Mouse (Mus musculus) neutrophil, adult 5-6 weeks (primary cell): ENCODE measurements around the gene Isoc2b. TPM values are rescaled to one million over a fixed set of nuclear protein-coding genes. Genes with fewer than 3 reads are reported as not detected.
"Not testable (repeated sequence)": the region's sequence is repeated elsewhere in the genome, so short reads cannot be mapped to it uniquely, and the experiment has no call there.

Experiments
- ATAC-seq: fragments of 151-379, 151-347 bp; 2 replicates; pipeline ENCODE4 v1.8.0; 2017; ENCODE audit warnings: mild to moderate bottlenecking, moderate TSS enrichment; ENCODE audit not compliant: insufficient number of reproducible peaks, poor library complexity, low FRiP score, severe bottlenecking; ENCODE audit errors: extremely low read depth
- total RNA-seq: library from RNA; stranded (forward); fragments of 200-1000 nt; gene quantifications from 2 replicates; pipeline ENCODE4 v1.2.3, GENCODE M21; 2017

The Isoc2b gene
- 11.3 and 12.2 TPM in 2 replicates for total RNA-seq

DNA sequence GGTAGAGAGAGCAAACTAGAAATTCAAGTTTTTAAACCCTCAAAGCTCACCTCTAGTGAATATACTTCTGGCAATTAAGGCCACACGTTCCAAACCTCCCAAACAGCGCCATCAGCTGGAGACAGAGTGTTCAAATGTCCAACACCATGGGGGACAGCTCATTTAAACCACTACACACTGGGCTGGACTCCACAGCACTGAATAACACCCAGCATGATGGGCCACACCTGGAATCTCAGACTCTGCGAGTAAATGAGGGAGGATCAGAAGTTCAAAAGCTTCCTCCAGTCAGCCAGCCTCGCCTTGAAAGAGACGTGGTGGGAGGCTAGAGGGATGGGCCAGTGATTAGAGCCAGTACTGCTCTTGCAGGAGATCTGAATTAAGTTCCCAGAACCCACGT, at the start of gene Isoc2b:
Isoc2b (minus strand) TSS at position 126 of the 400 bp plus-strand sequence.
- ATAC-seq, result no peak

GRCm38 (mm10) chr7:4919096-4919495, 49.0 kb upstream of the Isoc2b start:
- ATAC-seq, result no peak

DNA sequence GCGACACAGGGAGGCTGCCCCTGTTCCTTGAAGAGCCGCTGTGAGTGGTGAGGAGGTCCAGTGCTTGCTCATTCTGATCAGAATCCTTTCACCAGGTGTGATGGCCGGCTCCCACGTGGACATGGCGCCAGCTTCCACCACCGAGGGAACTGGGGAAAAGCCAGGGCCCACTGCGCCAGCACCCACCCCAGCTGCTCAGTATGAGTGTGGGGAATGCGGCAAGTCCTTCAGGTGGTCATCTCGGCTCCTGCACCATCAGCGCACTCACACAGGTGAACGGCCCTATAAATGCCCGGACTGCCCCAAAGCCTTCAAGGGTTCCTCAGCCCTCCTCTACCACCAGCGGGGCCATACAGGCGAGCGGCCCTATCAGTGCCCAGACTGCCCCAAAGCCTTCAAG, 48.6 kb upstream of the Isoc2b start:
- ATAC-seq, result no peak

DNA sequence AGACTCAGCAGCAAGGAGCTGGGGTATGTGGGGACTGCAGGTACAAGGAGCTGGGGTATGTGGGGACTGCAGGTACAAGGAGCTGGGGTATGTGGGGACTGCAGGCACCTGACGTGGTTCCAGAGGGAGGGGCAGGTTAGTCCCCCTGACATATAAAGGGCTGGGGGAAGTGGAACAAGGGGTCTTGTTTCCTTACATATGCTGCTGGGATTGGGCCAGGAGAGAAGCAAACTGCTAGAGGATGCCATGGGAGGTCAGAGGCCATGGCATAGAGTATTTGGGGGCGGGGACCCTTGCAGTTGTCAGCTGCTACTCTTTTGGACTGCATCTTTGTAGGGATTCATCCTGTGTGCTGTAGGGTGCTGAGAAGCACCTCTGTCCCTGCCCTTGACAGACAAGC, 47.4 kb upstream of the Isoc2b start:
- no peak for ATAC-seq

DNA sequence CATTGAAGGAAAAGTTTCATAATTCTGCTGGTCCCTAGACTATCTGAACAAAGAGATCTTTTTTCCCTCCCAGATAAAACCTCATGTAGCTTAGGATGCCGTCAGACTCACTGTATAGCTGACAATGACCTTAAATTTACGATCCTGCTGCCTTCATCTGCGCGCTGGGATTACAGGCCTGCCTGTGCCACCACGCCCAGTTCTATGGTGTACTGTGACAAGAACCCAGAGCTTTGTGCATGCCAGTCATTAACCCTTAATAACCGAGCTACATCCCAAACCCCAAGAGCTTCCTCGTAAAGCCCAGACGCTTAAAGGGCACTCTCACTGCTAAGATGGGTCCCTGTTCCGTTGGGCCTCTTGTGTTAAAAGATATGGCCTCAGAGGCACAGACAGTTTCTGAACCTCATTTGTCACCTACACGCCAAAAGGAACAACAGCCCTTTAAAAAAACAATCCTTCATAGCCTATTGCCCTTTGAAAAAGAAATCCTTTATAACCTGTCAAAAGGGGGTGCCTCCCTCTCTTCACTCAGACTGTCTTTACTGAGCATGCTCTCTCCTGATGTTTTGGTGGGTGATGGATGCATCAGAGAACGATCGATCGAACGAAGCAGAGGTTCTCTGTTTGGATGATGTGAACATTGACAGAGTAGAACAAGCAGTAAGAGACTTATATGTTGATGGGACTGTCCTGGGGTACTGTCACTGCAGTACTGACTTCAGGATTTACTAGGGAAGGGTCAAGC, 45.8 kb upstream of the Isoc2b start:
- ATAC-seq, result no peak

DNA sequence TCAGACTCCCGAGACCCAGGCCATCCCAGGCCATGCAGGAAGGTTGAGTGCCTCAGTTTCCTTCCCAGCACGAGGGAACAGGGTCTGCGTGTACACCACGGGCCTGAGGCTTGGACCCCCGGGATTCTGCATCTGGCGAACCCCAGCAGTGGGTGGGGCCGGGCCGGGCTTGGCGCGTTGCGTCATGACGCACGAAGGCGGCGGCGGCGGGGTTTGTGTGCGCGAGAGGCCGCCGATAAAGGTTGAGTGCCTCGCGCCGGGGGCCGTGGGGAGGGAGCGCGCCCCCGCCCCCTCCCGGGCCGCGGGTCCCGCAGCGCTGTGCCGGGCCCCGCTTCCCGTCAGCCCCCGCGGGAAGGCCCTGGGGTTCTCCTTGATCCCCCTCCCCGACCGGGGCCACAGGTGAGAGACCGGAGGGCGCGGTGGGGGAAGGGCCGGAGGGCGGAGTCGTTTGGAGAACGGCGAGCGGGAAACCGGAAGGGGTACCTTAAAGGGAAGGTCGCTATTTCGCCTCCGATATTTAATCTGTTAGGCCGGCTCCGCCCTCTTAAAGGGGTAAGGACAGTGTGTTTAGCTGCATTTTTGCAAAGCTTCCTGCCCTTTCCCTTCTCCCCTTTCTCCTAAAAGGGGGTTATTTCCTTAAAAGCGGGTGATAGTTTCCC, 45.1 kb upstream of the Isoc2b start, which contains the start of gene Zfp628:
Zfp628 (plus strand) TSS at position 211 of the 659 bp plus-strand sequence.
- ATAC-seq, result peak; percentile 87

- ATAC-seq, result no peak
These were observed 42.2 kb upstream of the Isoc2b start for GRCm38 (mm10) chr7:4912248-4912647.

DNA sequence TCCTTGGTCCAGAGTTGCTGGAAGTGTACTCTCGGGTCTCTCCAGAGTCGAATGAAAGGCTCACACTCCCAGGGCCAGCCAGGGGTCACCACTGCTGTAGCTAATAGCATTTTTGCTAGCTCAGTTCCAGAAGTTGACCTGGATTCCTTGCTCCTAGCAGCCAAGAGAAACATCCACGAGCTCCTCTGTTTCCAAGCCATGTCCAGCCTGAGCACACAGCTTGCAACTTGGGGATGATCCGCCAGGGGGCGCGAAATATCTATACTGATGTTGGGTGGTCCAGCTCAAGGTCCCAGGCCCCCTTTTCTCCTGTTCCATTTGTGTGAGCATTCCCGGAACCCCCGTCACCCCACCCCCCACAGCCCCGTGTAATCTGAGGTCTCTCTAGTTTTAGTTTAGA, 41.5 kb upstream of the Isoc2b start:
- ATAC-seq, result no peak

- ATAC-seq, result no peak
These were observed 36.5 kb upstream of the Isoc2b start, which contains the start of gene Gm36210 for GRCm38 (mm10) chr7:4906466-4906950. Gene Gm36210, minus strand, starts transcription at chr7:4906516.

- ATAC-seq, result no peak
These were observed 32.3 kb upstream of the Isoc2b start for GRCm38 (mm10) chr7:4902404-4902803.

DNA sequence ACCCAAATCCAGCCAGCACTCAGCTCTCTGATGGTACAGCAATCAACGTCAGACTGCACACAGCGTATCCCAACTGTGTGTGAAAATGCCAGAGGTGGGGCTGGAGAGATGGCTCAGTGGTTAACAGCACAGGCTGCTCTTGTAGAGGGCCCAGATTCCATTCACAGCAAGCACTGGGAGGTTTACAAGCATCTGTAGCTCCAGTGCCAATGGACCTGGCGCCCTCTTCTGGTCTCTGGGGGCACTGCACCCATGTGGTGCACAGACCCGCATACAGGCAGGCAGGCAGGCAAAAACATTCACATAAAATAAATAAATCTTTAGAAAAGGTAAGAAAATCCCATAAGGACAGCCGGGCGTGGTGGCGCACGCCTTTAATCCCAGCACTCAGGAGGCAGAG, 31.1 kb upstream of the Isoc2b start:
- ATAC-seq, result peak; percentile 33; the same call in 1 of the 2 replicates

- ATAC-seq, result no peak
These were observed 30.4 kb upstream of the Isoc2b start for GRCm38 (mm10) chr7:4900523-4900851.

- no peak for ATAC-seq
These were observed 29.8 kb upstream of the Isoc2b start for GRCm38 (mm10) chr7:4899649-4900522.

- no peak for ATAC-seq
These were observed 29.0 kb upstream of the Isoc2b start for GRCm38 (mm10) chr7:4898851-4899648.

GRCm38 (mm10) chr7:4895186-4895585, 25.1 kb upstream of the Isoc2b start:
- ATAC-seq, result no peak

- ATAC-seq, result no peak
These were observed 16.6 kb upstream of the Isoc2b start for GRCm38 (mm10) chr7:4886680-4887079.

DNA sequence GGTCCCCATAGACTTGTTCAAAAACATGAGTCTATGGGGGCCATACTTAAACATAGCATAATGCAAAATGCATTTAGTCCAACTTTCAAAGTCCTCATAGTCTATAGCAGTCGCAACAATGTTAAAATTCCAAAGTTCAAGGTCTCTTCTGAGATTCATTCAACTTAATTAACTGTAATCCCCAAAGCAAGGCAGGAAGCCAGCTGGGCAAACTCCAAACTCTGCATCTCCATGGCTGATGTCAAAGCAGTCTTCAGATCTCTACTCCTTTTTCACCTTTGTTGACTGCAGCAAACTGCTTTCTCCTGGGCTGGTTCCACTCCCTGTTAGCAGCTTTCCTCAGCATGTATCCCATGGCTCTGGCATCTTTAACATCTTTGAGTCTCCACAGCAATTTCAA, 9.0 kb upstream of the Isoc2b start:
- ATAC-seq, result not testable (repeated sequence)

DNA sequence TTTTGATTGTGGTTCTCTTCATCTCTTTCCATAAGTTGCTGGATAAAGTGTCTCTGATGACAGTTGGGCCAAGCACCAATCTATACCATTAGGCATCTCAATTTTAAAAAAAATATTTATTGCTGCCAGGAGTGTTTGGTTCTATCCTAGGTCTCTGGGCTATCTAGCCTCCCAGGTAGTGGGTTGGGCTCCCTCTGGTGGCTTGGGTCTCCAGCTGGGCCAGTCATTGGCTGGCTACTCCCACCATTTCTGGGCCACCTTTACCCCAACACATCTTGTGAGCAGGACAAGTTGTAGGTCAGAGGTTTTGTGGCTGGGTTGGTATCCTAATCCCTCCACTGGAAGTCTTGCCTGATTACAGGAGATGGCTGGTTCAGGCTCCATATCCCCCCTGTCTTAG, 8.1 kb upstream of the Isoc2b start:
- ATAC-seq, result no peak

- ATAC-seq, result 0 out of 2 replicates have a peak, but pooled peaks have one; percentile 2
These were observed 7.2 kb upstream of the Isoc2b start for GRCm38 (mm10) chr7:4877226-4877625.
